In the genomic region with DNA sequence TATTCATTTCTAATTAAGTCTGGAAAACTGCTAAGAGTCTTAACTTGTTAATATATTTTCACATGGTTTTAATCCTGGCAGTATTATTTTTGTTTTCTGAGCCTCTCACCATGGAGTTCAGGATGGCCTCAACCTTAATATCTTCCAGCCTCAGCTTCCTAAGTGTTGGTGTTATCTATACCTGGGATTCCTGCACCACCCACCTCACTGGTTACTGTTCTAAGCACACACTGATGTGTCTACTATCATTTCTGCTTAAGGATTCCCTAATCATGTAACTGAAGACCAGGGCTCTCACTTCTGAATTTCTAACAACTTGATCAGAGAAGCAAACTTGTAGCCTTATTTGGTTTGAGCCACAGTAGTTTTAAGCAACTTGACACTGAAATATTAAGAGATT, we compare ENCODE assay signal across 16 mouse cellular contexts.
"Had no signal": no experiment of that assay in that cellular context is flagged by ENCODE, and none has a peak within 500 bp of the region (broad histone marks: within the 10 kb centered on the region; RNA-seq: fewer than 3 reads in every experiment).

No protein-coding gene starts in this region.

- DNase-seq: kidney, adult 11 months; kidney, adult 9 months; kidney, postnatal 4 days; lung, adult 2 months; lung, postnatal 4 days; retina, postnatal 1 day; right cerebral cortex, postnatal 4 days; thymus, adult 2 months; thymus, postnatal 25 days had no signal

- H3K27me3 ChIP-seq: neural tube, embryonic 13.5 days; stomach, embryonic 15.5 days had no signal

- H3K4me2 ChIP-seq: neural tube, embryonic 13.5 days; stomach, embryonic 15.5 days had no signal

- H3K9me3 ChIP-seq: limb, embryonic 10.5 days; midbrain, embryonic 10.5 days; neural tube, embryonic 13.5 days; stomach, embryonic 15.5 days had no signal

- ATAC-seq: lung, postnatal 0 days; midbrain, embryonic 16.5 days had no signal

- H3K9ac ChIP-seq: neural tube, embryonic 13.5 days; stomach, embryonic 15.5 days had no signal

- H3K27ac ChIP-seq: kidney, postnatal 0 days; limb, embryonic 10.5 days; midbrain, embryonic 10.5 days; neural tube, embryonic 13.5 days; stomach, embryonic 15.5 days had no signal

- H3K4me3 ChIP-seq: limb, embryonic 10.5 days; midbrain, embryonic 10.5 days; neural tube, embryonic 13.5 days; stomach, embryonic 15.5 days had no signal
